Mouse (Mus musculus) mature B cell (primary cell): ENCODE results near the gene March4.

Experiments used
- in situ Hi-C: fragments of 300-500 bp; cut with MboI; formaldehyde crosslinking; loops from 2 replicates; pipeline ENCODE4 v1.14.3; 2019

March4 gene

GRCm38 (mm10) chr1:72390420-72390819 lies 146.3 kb downstream of the March4 start:
- in situ Hi-C loops = no loop called here

- in situ Hi-C loops = no loop called here
Measured at GRCm38 (mm10) chr1:72383651-72384050, 153.1 kb downstream of the March4 start.

- in situ Hi-C loops = no loop called here
Measured at GRCm38 (mm10) chr1:72383056-72383455, 153.7 kb downstream of the March4 start.

GRCm38 (mm10) chr1:72380544-72380943 lies 156.2 kb downstream of the March4 start:
- in situ Hi-C loops = no loop called here

GRCm38 (mm10) chr1:72379752-72380353 lies 156.9 kb downstream of the March4 start:
- in situ Hi-C loops = no loop called here

- in situ Hi-C loops = no loop called here
Measured at GRCm38 (mm10) chr1:72378151-72378550, 158.6 kb downstream of the March4 start.
